Mouse (Mus musculus) spleen, adult 2 months (tissue): Measurements from ENCODE around the gene Gucy1a1. TPM values are rescaled to one million over a fixed set of nuclear protein-coding genes. Genes with fewer than 3 reads are reported as not detected.
"Not testable (repeated sequence)": the region's sequence is repeated elsewhere in the genome, so short reads cannot be mapped to it uniquely, and the experiment has no call there.

Experiments
- DNase-seq, 2 experiments: peaks; one replicate each; pipeline versions ENCODE4 v3.0.0 to v3.0.0-alpha.2; 2012 to 2021; ENCODE audit warnings: low spot score in 2 of 2, low read depth in 1 of 2
- H3K27ac ChIP-seq: fragments of 200-500 bp; 2 replicates; pipeline ENCODE4 v1.5.1; 2012; ENCODE audit warnings: low read length, inconsistent platforms; ENCODE audit not compliant: insufficient read depth
- H3K27me3 ChIP-seq: fragments of 200-500 bp; 2 replicates; pipeline ENCODE4 v1.6.1; 2012; ENCODE audit warnings: mild to moderate bottlenecking, moderate library complexity, low read length, inconsistent platforms; ENCODE audit not compliant: control insufficient read depth, insufficient read depth
- H3K36me3 ChIP-seq: fragments of 200-500 bp; 2 replicates; pipeline ENCODE4 v1.6.1; 2012; ENCODE audit warnings: mild to moderate bottlenecking, low read length, inconsistent platforms; ENCODE audit not compliant: control insufficient read depth, insufficient read depth
- H3K4me1 ChIP-seq: fragments of 200-500 bp; 2 replicates; pipeline ENCODE4 v1.6.1; 2011; ENCODE audit warnings: inconsistent platforms; ENCODE audit not compliant: control insufficient read depth, insufficient read depth, insufficient read length
- H3K4me3 ChIP-seq: fragments of 200-500 bp; 2 replicates; pipeline ENCODE4 v1.5.1; 2011; ENCODE audit warnings: mild to moderate bottlenecking, inconsistent platforms; ENCODE audit not compliant: insufficient read depth, insufficient read length; ENCODE audit errors: extremely low read depth
- CTCF ChIP-seq: fragments of 200-500 bp; IDR thresholded peaks from 2 replicates; pipeline ENCODE4 v1.5.1; 2011; ENCODE audit warnings: mild to moderate bottlenecking, inconsistent platforms; ENCODE audit not compliant: insufficient read depth, insufficient read length, insufficient replicate concordance; ENCODE audit errors: extremely low read depth
- POLR2A ChIP-seq: fragments of 200-500 bp; IDR thresholded peaks from 2 replicates; pipeline ENCODE4 v1.6.1; 2011; ENCODE audit warnings: low read depth, low read length, inconsistent platforms
- WGBS: fragments of 180-500 bp; shearing (Covaris S2); methylation state at CpG from one replicate; pipeline ENCODE4 v1.1.7; 2018; 5-methylcytosine and 5-hydroxymethylcytosine counted together
- polyA plus RNA-seq: library from polyadenylated mRNA; depleted of rRNA; stranded (reverse); fragments of >200 nt; gene quantifications from 2 replicates; pipeline ENCODE4 v1.2.3, GENCODE M21; 2012

Gene Gucy1a1
- polyA plus RNA-seq, 1 experiment = 9.2 TPM

DNA sequence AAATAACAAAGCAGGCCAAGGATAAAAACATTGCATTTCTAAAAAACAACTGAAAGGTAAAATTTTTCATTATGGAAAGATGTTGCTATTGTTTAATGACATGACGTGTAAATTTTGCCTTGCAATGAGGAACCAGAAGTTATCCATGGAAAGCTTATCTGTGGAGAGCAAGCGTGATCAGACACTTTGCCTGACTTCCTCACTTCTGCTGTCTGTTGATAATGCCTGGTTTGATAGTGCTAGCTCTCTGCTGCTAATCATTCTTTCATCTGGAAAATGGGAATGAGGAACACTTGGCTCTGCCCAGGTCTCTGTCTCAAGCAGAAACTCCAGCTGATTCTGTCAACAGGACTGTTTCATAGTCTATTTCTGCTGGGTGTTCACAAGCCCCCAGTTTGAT lies 20.3 kb upstream of the Gucy1a1 start:
- DNase-seq = no peak
- Histone ChIP-seq H3K4me3 (no peak overlapping the region), H3K36me3 (no peaks in the 10 kb centered on the region), H3K4me1 (no peaks in the 10 kb centered on the region), H3K27ac (no peak overlapping the region), H3K27me3 (no peaks in the 10 kb centered on the region)
- WGBS = 79% methylated on average over 2 of the region's 2 CpGs
- TF ChIP-seq POLR2A (no peak), CTCF (no peak)

- H3K27ac ChIP-seq, H3K36me3 ChIP-seq, H3K4me1 ChIP-seq, H3K4me3 ChIP-seq, DNase-seq, H3K27me3 ChIP-seq: not testable (repeated sequence)
- WGBS = 88% methylated on average over 1 of the region's 1 CpGs
Measured at GRCm38 (mm10) chr3:82162992-82163391, 17.4 kb upstream of the Gucy1a1 start.

DNA sequence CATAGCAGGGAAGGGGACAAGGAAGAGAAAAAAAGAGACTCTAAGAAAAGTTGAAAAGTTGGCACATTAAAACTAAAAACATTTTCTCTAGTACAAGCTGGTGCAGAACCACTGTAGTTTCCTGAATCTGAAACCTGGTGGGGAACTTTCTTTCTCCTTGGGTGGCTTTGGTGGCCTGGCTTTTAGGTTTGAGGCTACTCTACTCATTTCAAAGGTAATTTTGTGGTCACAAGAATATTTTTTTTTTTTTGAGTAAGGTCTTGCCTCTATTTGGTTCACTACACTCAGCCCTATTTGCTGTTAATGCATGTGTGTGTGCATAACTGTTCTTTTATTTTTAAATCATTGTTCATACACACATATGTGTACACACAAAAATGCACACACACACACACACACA lies 389 bp upstream of the Gucy1a1 start:
- Histone ChIP-seq H3K27ac (no peak overlapping the region), H3K4me3 (no peak overlapping the region; the same call in 1 of the 2 replicates), H3K36me3 (no peaks in the 10 kb centered on the region), H3K27me3 (peaks cover 4% of the 10 kb centered on the region; the same call in 1 of the 2 replicates), H3K4me1 (no peaks in the 10 kb centered on the region)
- TF ChIP-seq POLR2A (no peak), CTCF (no peak)
- DNase-seq = no peak

DNA sequence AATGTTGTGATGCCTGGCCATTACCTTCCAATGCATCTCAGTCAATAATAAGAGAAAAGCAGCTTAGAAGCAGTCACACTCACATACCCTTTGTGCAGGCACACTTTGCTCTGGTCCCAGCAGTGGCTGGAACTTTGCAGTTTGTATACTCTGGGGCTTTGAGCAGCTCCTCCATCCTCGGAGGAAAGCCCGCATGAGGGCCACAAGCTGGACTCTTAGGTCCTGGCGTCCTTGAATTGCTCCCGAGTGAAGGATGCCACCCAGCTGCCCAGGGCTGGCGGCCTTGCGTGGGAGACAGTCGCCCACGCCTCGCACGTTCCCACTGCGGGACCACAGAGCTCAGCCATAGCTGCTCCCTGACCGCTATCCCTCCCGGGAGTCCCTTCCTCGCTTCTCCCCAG lies 864 bp downstream of the Gucy1a1 start:
- 16% methylated on average over 14 of the region's 14 CpGs for WGBS
- no peak for DNase-seq
- TF ChIP-seq CTCF (no peak), POLR2A (no peak)
- Histone ChIP-seq H3K4me1 (no peaks in the 10 kb centered on the region), H3K27me3 (peaks cover 4% of the 10 kb centered on the region; the same call in 1 of the 2 replicates), H3K4me3 (peak overlapping the region; percentile 56; the same call in 1 of the 2 replicates), H3K27ac (peak overlapping the region; percentile 57), H3K36me3 (no peaks in the 10 kb centered on the region)

GRCm38 (mm10) chr3:82140781-82141180 lies 4.8 kb downstream of the Gucy1a1 start:
- 4% methylated on average over 5 of the region's 5 CpGs for WGBS
- Histone ChIP-seq H3K36me3 (no peaks in the 10 kb centered on the region), H3K27me3 (peaks cover 4% of the 10 kb centered on the region; the same call in 1 of the 2 replicates), H3K27ac (no peak overlapping the region), H3K4me1 (no peaks in the 10 kb centered on the region), H3K4me3 (no peak overlapping the region)
- no peak for DNase-seq
- no peak for TF ChIP-seq POLR2A
- TF ChIP-seq CTCF = no peak

- TF ChIP-seq POLR2A (no peak), CTCF (no peak)
- Histone ChIP-seq H3K27ac (no peak overlapping the region), H3K4me1 (no peaks in the 10 kb centered on the region), H3K36me3 (no peaks in the 10 kb centered on the region), H3K27me3 (no peaks in the 10 kb centered on the region), H3K4me3 (no peak overlapping the region)
- 84% methylated on average over 13 of the region's 13 CpGs for WGBS
- DNase-seq = no peak
Measured at GRCm38 (mm10) chr3:82138002-82138667, 7.5 kb downstream of the Gucy1a1 start.

DNA sequence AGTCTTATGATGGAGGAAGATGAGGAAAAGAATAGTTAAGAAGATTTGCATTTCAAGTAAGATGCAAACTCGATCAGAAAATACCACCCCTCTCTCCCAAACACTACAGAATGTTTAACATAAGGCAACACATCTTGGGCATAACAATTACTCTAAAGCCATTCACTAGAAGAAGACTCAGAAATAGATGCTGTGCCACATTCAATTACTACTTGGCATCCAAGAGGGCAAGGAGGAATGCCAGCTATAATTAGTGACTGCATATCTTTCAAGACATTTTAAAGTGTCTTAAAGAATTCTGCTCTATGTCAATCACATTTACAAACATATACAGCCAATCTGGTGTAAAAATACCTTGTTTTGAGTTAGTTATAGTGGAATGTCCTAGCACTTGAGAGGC lies 10.1 kb downstream of the Gucy1a1 start:
- Histone ChIP-seq H3K27me3 (no peaks in the 10 kb centered on the region), H3K36me3 (no peaks in the 10 kb centered on the region), H3K4me1 (no peaks in the 10 kb centered on the region), H3K27ac (no peak overlapping the region), H3K4me3 (no peak overlapping the region)
- DNase-seq = no peak
- 66% methylated on average over 1 of the region's 1 CpGs for WGBS
- TF ChIP-seq POLR2A (no peak), CTCF (no peak)
